Mouse (Mus musculus) heart, postnatal 36 days (tissue): ENCODE data around the gene Ptprcap. TPM values are rescaled to one million over a fixed set of nuclear protein-coding genes. Genes with fewer than 3 reads are reported as not detected.

Experiments
- DNase-seq, 2 experiments: peaks; one replicate each; pipeline ENCODE4 v3.0.0; 2021 to 2022
- intact Hi-C: fragments of 180-260 bp; cut with DNase I; formaldehyde crosslinking; loops from one replicate; pipeline ENCODE4 v1.15.1; 2025
- total RNA-seq, 2 experiments: library from RNA; stranded (reverse); gene quantifications; 2 replicates each; pipeline ENCODE4 v1.2.3; 2021

Gene Ptprcap
- total RNA-seq, 2 experiments from 2014 or later: 1.1 to 1.3 TPM

- intact Hi-C loops: loop anchor here (2.0 kb wide), 1 partner anchor 37 kb away; no protein-coding TSS in a partner anchor
- DNase-seq: no peak
These were observed 10.1 kb downstream of the Ptprcap start for GRCm38 (mm10) chr19:4163543-4163887.

- intact Hi-C loops: no loop called here
- DNase-seq: no peak
These were observed 10.7 kb downstream of the Ptprcap start for GRCm38 (mm10) chr19:4164100-4164499.

GRCm38 (mm10) chr19:4164721-4165120 lies 11.3 kb downstream of the Ptprcap start:
- DNase-seq: no peak
- intact Hi-C loops: no loop called here

- no peak for DNase-seq
- intact Hi-C loops: no loop called here
These were observed 13.5 kb downstream of the Ptprcap start for GRCm38 (mm10) chr19:4166678-4167476.

- intact Hi-C loops: loop anchor here (1.0 kb wide), 1 partner anchor 22 kb away; the partner anchor contains the start of gene Tbc1d10c
- peak; percentile 99 to 100 for DNase-seq
These were observed 16.0 kb downstream of the Ptprcap start for GRCm38 (mm10) chr19:4169378-4169784.

- DNase-seq: no peak
- intact Hi-C loops: loop anchor here (1.0 to 2.0 kb wide), 2 partner anchors 21 to 59 kb away; partner anchors contain the start of gene Tbc1d10c
These were observed 16.4 kb downstream of the Ptprcap start for GRCm38 (mm10) chr19:4169810-4170209.

GRCm38 (mm10) chr19:4170723-4171392 lies 17.5 kb downstream of the Ptprcap start:
- DNase-seq: no peak
- intact Hi-C loops: loop anchor here (2.0 kb wide), 1 partner anchor 58 kb away; no protein-coding TSS in a partner anchor

GRCm38 (mm10) chr19:4171393-4172290 lies 18.2 kb downstream of the Ptprcap start:
- intact Hi-C loops: loop anchor here (2.0 kb wide), 1 partner anchor 57 kb away; no protein-coding TSS in a partner anchor

GRCm38 (mm10) chr19:4172925-4173324 lies 19.5 kb downstream of the Ptprcap start:
- no peak for DNase-seq
- intact Hi-C loops: no loop called here

More at GRCm38 (mm10) chr19:4171393-4172290, 18.2 kb downstream of the Ptprcap start:
- DNase-seq: peak in 1 of 2 experiments; percentile 41

- intact Hi-C loops: no loop called here
- DNase-seq: peak in 1 of 2 experiments; percentile 61
These were observed 22.1 kb downstream of the Ptprcap start, which contains the start of gene Carns1 for GRCm38 (mm10) chr19:4175368-4175947. Gene Carns1, minus strand, starts transcription at chr19:4175479.

- no peak for DNase-seq
- intact Hi-C loops: no loop called here
These were observed 27.0 kb downstream of the Ptprcap start for GRCm38 (mm10) chr19:4180411-4180810.

- intact Hi-C loops: no loop called here
- DNase-seq: peak in 1 of 2 experiments; percentile 57
These were observed 28.5 kb downstream of the Ptprcap start for GRCm38 (mm10) chr19:4181892-4182291.

- no peak for DNase-seq
- intact Hi-C loops: no loop called here
These were observed 30.3 kb downstream of the Ptprcap start for GRCm38 (mm10) chr19:4183689-4184088.

- no peak for DNase-seq
- intact Hi-C loops: no loop called here
These were observed 31.9 kb downstream of the Ptprcap start for GRCm38 (mm10) chr19:4184976-4185975.

- intact Hi-C loops: no loop called here
- no peak for DNase-seq
These were observed 33.9 kb downstream of the Ptprcap start for GRCm38 (mm10) chr19:4187303-4187702.

GRCm38 (mm10) chr19:4189051-4189620 lies 35.7 kb downstream of the Ptprcap start:
- no peak for DNase-seq
- intact Hi-C loops: no loop called here

GRCm38 (mm10) chr19:4190831-4191334 lies 37.5 kb downstream of the Ptprcap start, which contains the start of gene Tbc1d10c:
Gene Tbc1d10c, minus strand, starts transcription at chr19:4191284.
- intact Hi-C loops: loop anchor here (1.0 kb wide), 1 partner anchor 22 kb away; no protein-coding TSS in a partner anchor
- DNase-seq: no peak
